Mouse (Mus musculus) gastrocnemius, postnatal 14 days (tissue): ENCODE data around the gene Cdk5r1. TPM values are rescaled to one million over a fixed set of nuclear protein-coding genes. Genes with fewer than 3 reads are reported as not detected.
A peak's percentile ranks its signal among the peaks of the same experiment; 100 is the strongest.

ENCODE experiments used
- DNase-seq: peaks from one replicate; pipeline ENCODE4 v3.0.0; 2021; ENCODE audit warnings: mixed read lengths
- intact Hi-C: fragments of 180-260 bp; cut with DNase I; formaldehyde crosslinking; loops from one replicate; pipeline ENCODE4 v1.15.1; 2025; ENCODE audit warnings: low total_unique reads
- total RNA-seq, 2 experiments: library from RNA; stranded (reverse); gene quantifications; 2 replicates each; pipeline ENCODE4 v1.2.3; 2021

Cdk5r1 gene
- total RNA-seq, 2 experiments from 2014 or later: 1.5 to 3.0 TPM

DNA sequence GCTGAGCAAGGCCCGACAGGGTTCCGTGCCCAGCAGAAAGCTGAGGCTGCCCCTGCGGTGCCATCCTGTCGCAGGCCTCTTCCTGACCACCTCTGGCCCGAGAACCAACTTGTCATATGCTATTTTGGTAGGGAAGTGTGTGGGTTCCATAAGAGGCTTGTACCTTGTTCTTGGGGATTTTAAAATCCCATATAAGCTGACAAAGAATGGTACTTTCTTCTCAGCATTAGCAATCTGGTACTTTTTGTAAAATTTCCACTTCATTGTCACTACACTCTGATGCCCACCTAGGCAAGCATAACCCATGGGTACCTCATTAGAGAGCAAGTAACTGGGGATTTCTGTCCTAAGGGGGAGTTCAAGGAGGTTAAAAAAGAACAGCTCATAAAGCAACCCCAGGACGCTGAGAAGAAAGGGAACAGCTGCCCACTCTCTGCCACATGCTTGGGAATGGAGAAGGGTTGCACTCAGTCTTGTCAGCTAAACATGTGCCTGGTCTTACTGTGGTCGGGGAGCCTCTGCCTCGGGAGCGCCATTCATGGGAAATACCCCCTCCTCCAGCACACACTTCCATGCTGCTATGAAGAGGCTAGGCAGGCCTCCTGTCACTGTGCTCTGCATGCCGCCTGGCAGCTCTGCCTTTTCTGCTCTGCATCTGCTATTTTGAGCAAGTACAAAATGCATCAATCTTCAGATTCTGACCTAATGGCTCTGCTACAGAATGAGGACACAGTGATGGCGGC lies 21.7 kb downstream of the Cdk5r1 start:
- intact Hi-C loops: no loop called here
- DNase-seq: no peak

DNA sequence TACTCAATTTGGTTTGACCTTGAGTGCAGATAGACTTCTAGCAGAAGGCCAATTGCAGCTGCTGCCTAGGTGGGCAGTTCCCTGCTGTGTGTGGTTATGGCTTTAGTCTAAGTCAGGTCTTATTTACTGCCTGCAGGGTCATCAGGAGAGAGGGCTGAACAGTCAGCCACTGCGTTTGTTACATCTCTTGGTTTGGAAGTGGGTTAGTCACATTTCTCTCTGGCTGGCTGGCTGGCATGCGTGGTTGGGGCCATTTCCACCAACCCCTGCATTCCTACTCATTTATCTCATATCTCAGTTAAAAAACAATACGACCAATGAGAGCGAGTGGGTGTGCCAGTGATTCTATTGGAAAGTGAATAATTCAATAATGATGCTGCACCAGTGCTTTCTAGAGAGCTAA lies 22.7 kb downstream of the Cdk5r1 start:
- DNase-seq: no peak
- intact Hi-C loops: no loop called here

DNA sequence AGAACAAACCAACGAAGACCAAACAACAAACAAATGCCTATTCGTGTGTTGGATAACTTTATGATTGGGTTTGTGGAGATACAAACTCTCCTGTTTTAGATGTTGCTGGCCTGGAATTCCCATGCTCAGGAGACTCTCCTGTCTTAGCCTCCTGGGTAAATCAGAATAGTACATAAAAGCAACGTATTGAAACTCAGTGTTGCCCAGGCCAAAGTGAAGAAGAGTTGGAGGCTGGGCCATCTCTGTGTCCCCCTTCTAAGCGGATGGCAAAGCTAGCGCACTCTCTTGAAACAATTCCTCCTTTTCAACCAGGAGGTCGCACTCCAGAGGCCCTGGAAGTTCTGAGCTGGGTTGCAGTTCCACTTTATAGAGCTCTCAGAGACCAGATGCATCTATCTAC lies 26.5 kb downstream of the Cdk5r1 start:
- DNase-seq: no peak
- intact Hi-C loops: no loop called here

DNA sequence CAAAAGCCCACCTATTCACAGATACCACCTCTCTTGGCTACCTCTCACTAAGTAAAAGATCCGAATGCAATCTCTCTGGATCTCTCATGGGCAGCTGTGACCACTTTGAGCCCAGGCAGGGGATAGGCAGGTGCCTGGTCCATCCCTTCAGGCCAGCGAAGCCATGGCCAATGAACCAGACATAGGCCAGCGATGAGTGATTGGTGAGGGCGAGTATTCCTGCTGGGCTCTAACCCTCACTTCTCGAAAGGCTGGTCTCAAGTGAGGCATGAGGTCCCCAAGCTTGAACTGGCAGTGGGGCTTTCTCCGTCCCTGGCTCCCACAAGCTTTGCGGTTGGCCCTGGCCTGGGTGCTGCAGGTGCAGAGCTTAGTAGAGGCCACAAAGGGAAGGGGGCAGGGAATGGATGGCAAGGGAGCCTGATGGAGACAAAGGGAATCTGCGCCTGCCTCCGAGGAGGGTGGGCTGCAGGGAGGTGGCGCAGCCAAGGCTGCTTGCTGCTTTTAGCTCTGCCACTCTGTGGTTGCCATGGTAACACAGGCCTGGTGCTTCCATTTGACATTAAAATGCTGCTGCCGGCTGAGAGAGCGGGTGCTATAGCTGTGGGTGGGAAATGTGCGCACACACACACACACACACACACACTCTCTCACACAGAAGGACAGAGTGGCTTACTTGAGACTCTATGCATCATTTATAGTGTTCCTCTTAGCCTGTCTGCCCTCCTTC lies 27.1 kb downstream of the Cdk5r1 start:
- intact Hi-C loops: no loop called here
- DNase-seq: no peak

DNA sequence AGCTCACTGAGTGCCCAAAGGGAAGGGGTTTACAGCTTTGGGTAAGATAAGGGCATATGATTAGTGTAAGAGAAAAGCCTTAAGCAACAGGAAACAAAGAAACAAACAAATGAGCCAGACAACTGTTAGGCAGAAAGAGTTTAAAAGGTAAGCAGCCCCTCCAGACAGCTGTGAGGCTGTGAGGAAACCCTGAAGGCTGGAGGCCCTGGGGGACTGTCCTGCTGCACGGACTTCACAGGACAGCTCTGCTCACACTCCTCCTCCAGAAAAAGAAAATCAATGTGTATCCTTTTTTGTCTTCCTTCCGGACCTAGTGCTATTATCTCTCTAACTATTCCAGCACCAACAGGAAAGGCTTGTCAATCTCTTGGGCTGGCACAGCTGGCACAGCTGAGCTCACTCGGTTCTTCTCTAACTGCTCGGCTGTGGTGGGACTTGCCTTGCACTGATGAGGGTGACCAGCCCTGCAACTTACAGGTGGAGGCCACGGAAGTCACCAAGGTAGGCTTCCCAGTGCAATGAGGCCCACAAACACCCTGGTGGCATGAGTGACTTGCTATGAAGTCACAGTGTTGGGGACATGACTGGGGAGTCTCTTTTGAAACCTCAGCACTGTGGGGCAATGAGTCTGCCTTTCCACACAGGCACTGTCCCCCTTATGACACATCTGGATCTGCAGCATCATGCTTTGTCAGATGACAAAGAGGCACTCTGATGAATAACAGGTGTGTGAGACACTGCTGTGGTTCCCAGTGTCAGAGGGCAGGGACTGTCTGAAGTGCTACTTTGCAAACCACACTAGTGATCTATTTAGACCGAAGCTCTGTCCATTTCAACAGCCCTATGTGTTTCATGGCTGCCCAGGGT lies 27.9 kb downstream of the Cdk5r1 start:
- DNase-seq: no peak
- intact Hi-C loops: no loop called here

DNA sequence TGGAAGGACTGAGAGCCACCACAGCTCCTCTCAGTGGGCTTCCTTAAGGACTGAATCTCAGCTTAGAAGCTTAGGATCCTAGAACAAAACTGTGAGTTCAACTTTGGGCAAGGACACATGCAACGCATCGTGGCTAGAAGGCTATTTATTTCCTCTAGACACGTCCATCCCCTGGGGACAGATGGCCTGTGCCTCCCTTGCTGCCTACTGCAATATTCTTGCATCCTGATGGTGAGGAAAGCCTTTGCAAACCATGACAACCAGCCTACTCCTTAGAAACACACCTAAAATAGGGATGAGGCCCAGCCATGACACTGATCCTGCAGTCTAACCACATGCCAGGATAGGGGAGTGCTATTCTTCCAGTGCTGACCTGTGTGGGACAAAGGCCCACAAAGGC lies 28.8 kb downstream of the Cdk5r1 start:
- intact Hi-C loops: no loop called here
- no peak for DNase-seq

DNA sequence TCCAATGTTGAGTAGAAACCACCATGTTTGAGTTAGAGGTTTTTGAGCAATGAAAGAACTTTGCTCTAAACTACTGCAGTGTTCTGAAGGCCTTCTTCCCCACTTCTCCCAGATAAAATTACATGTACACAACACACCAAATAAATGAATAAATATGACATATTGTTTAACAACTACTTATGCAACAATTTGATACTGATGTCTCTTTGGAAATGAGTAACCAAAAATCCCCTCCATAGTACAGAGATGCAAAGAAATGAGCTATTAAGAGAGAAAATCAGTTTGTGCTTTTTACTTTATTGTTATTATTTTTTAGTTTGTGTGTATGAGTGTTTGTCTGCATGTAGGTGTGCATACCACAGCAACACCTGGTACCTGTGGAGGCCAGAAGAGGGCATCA lies 29.7 kb downstream of the Cdk5r1 start:
- intact Hi-C loops: no loop called here
- no peak for DNase-seq

DNA sequence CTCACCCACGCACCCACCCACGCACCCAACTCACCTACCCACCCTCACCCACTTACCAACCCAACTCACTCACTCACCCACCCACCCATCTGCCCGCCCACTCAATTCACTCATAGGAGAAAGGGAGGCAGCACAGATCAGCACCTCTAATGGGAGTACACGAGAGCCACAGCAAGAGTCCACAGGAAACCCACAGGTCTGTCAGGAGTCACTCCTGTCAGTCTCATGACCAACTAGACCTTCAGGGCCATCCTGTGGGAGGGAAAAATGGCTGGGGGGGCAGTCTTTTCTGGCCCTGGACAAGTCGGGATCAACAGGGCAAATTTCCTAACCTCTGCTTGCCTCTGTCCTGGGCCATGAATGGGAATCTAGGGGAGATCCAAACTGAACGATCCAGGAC lies 31.0 kb downstream of the Cdk5r1 start:
- no peak for DNase-seq
- intact Hi-C loops: no loop called here

DNA sequence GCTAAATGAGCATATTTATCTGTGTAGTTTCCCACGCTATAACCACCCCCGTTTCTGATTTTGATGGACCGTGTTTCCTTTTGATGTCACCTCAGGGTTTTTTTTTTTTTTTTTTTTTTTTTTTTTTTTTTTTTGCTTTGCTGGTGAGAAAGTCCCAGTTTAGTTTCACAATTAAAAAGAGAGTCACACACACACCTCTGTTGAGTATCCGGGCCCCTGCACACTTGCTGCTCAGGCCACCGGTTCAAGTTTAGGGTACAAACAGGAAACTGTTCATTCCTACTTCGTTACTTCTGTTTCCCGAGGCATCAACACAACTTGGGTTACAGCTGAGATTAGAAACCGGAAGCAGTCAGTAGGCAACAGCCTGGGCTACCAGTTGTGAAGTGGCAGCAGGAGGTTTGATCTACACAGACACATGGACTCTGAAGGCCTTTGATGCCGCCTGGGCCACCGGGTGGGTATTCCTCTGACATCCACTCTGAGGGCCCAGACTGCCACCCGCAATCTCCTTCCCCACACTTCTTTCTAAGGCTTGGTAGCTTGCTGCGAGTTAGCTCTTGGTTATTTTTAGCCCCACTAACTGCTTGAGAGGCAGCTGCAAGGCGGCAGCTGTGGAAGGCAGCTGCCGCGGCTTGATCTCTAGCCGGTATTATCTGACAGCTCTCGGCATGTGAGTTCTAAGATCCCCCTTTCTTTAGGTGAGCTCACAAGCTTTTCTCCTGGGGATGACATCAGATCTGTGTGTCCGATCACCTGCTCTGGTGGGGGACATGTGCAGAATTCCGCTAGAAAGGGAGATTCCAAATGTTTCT lies 31.7 kb downstream of the Cdk5r1 start:
- peak; percentile 26 for DNase-seq
- intact Hi-C loops: no loop called here

DNA sequence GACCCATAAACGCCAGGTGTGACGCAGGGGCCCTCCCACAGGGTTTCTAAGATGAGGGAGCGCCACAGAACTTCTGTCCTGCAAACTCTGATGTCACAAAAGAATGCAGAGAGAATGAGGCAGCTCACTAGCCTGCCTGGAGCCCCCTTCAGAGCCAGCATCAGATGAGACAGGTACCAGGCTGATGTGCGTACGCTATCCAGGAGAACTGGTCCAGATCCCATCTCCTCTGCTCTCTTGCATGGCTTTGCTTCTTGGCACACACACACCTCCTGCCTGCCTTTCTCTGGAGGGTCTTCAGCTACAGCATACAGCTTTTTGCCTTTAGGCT lies 32.3 kb downstream of the Cdk5r1 start:
- intact Hi-C loops: no loop called here
- DNase-seq: no peak

DNA sequence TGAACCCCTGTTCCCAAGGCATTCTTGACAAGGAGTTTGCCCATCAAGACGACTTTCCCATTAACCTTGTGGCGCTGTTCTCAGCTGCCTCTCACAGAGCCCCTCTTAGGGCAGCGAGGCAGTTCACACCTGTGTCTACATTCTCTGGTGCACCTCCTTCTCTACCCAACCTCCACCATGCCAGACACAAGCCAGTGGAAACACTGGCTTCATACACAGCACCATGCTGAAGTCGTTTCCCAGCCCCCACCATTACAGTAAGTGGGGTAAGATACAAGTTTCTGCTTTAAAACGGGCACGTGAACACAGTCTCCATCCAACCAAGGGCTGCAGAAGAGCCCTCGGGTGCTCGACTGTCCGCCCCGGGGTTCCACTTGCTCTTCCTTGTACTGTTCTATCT lies 33.3 kb downstream of the Cdk5r1 start:
- DNase-seq: no peak
- intact Hi-C loops: no loop called here

DNA sequence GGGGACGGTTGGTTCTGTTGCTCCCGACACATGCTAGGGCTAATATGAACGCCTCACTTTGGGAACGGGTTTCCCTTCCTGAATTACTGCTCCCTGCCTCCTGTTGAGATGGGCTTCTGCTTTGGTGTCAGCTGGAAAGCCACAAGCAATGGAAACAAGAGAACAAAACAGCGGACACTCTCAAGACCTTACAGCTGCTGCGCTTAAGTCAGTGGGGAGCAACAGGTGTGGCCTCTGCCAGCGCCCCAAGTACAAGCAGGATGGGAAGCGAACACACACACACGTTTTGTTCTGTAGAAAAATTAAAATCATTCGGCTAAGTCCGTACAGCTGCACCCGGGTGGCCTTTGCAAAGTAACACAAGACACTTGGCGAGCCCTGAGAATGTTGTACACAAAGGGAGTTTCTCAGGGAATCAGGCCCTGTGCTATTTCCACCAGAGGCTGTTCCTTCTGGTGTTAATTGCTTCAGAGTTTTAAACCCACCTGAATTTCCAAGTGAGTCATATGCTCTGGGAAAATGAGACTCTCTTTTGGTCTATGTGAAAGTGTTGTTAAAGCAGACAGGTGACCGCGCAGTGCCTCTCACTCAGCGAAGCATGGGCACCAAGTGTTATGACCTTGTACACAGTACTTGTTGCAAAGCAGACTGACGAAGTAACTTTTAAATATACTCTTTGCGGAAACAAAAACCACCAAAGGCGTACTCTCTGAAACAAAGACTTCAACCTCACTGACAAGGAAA lies 35.7 kb downstream of the Cdk5r1 start:
- no peak for DNase-seq
- intact Hi-C loops: no loop called here

DNA sequence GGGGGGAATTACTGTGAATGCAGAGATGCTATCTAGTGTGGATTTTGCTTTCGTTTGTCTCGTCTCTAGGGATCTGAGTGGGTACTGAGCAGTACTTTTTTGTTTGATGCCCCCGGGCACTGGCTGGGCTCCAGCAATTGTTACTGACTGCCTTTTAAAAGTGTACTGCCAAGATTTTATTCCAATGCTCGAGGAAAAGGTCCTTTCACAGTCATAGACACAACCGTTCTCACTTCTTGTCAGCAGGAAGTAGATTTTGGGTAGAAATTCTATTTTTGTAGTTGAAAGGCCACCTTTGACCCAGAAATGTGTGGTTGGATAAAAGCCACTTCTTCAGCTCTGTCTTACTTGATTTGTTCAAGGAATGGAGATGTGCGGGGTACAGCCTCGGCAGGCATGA lies 37.0 kb downstream of the Cdk5r1 start:
- intact Hi-C loops: no loop called here
- no peak for DNase-seq

DNA sequence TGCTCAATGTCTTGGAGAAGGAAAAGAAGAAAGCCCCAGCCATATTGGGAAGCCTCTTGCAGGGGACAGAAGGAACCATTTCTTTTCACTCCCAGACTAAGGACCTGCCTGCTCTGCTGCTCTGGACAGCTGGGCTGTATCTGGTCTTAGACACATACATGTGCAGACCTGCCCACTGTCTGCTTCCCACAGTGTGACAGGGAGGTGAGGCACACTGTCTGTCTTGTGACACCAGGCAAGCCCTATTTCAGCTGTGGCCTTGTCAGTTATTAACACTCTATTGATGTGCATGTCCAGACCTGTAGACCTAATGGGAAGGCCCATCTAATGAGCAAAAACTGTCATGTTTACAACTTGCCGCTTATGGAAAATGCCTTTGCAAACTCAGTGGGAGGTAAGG lies 38.5 kb downstream of the Cdk5r1 start:
- intact Hi-C loops: loop anchor here (5.0 kb wide), 1 partner anchor 33 kb away; no protein-coding TSS in a partner anchor
- no peak for DNase-seq

DNA sequence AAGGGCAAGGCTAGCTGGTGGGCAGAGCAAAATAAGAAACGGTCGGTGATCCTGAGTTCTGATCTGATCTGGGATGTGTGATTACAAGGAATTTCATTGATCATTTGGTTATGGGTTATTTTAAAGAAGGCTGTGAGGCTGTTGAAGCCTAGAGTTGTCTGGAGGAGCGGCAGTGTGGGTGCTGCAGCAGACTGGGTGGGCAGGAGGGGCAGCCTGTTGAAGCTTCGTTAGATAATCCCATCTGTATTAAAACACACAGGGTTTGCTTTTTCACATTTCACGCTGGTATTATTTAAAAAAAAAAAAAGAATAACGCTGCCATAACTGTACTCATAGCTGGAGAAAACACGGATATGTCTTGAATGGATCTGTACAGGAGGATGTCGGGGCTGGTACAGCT lies 39.1 kb downstream of the Cdk5r1 start:
- intact Hi-C loops: loop anchor here (5.0 kb wide), 1 partner anchor 34 kb away; no protein-coding TSS in a partner anchor
- DNase-seq: no peak

DNA sequence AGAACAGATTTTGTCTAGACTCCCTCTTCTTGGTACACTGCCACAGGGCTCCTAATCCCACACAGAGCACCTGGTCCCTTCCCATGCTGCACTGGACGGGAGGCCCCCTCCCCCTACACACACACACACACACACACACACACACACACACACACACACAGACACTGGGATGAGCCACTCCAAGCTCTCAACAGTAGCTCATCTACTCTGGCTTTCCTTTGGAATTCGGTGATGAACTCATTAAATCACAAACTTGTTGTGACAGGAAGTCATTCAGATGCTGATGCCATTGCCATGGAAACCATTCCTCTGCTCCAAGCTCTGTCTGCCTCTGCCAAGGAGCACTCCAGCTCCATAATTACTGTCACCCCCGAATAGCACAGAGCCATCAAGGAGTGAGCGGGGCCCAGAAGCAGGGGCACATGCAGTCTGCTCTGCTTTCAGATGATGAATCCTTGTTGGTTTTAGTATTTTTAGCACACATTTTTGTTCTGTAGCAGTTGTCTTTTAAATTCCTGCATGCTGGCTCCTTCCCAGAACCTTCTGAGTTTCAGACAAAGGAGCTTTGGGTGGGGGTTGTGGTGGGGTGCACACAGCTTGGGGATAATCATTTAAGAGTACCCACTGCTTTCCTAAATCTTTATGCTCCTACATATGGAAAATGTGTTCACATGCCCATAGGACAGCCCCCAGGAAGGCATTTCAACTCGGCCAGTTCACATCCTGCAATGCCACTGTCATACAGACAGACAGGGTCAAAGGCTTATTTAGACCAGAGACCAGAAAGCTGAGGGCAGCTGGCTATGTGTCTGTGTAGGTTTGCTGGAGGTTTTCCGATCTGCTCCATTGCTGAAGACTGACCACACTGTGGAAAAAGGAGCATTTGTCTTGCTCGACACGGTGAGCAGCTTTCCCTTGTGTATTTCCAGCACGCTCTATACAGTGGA lies 41.9 kb downstream of the Cdk5r1 start:
- no peak for DNase-seq
- intact Hi-C loops: loop anchor here (5.0 kb wide), 1 partner anchor 36 kb away; no protein-coding TSS in a partner anchor

DNA sequence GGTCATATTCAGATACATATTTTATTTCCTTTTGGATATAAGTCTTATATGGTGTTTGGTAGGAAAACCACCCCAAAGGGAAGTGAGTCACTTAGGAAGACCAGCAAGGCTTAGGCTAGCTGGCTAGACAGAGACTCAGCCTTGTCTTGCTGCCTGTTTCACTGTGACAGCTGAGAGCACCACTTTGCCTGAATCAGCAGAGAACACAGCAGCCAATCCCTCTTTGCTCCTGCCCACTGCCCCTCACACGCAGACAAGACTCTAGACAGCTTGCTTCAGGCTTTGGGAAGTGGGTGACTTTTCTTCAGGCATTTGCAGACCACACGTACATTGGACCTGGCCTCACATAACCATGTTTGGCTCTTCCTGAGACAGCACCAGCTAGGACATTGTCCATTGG lies 44.3 kb downstream of the Cdk5r1 start:
- DNase-seq: no peak
- intact Hi-C loops: no loop called here

DNA sequence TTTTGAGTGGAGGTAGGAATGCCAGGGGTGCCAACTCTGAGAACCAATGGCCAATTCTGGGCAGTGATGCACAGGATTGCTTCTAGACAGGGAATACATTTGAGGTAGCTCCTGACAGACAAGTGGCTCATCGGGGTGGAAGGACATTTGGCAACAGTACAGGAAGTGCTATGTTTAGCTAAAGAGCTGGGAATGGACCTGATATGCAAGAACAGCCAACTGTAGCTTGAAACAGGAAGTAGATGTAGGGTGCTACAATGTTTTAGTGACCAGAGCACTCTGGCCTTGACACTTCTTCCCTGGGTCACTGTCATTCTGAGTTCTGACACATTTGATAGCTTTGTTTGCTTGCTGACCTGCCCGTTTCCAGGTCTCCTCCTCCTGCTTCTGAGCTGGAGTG lies 46.0 kb downstream of the Cdk5r1 start:
- intact Hi-C loops: no loop called here
- no peak for DNase-seq
